Mouse (Mus musculus): ENCODE results near the gene Sp1. TPM values are rescaled to one million over a fixed set of nuclear protein-coding genes. Genes with fewer than 3 reads are reported as not detected.

Sp1 gene
- polyA plus RNA-seq, 3 experiments from 2014 or later: 19.1 to 23.3 (median 22.6) TPM

DNA sequence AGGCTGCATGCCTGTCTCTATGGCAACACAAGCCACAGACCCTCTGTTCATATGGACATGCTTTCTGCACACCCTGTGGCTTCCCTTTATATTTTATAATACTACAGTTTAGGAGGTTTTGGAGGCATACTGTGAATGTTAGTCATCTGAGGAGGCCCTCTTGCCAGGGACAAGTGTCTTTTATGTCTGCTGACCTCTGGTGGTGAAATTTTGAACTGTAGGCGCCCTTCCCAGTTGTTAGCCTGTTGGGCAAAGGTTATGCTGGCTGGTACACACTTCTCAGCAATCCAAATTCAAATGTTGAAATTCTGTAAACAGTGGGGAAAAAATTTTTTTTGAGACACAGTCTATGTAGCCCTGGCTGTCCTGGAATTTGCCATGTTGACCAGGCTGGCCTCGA, 36.5 kb downstream of the Sp1 start:
- ATAC-seq: peak; percentile 65

- no peak for ATAC-seq
Observed at GRCm38 (mm10) chr15:102445146-102445545, 39.2 kb downstream of the Sp1 start, which contains the start of gene Amhr2. Amhr2 (plus strand) TSS chr15:102445367.

DNA sequence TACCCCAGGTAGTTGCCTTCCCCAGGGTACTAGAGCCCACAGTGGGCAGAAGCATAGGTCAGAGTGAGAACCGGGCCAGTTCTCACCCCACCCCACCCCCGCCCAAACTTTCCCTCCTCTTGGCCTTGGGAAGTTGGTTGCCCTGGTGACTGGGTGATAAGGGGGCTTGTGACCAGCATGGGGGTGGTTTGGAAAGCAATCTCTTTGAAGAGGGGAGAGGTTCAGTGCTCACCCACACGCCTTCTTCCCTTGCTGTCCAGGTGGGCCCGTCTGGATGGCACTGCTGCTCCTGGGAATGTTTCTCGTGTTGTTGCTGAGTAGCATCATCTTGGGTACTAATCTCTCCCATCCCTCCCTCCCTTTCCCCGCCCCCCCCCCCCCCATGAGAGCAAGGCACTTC, 40.5 kb downstream of the Sp1 start:
- no peak for ATAC-seq

GRCm38 (mm10) chr15:102449366-102449765, 43.4 kb downstream of the Sp1 start:
- ATAC-seq: no peak

DNA sequence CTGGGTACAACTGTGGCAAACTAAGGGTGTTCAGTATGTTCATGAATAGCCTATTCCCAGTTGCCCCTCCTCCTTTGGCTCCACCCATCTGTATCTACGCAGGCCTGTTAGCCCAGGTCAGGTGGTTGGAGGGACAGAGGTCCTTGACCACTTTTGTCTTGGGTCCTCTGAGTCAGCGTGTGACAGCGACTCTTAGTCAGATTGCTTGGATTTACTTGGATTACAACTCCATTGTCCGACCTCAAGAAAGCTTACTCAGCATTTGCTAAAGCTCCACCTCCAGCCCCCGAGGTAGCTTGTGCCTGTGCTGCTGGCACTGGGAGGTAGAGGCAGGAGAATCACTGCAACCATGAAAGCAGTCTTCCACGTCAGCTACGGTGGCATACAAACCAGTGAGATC, 45.0 kb downstream of the Sp1 start:
- ATAC-seq: no peak

GRCm38 (mm10) chr15:102451666-102452430, 45.9 kb downstream of the Sp1 start:
- no peak for ATAC-seq

GRCm38 (mm10) chr15:102455993-102456392, 50.0 kb downstream of the Sp1 start:
- no peak for ATAC-seq

DNA sequence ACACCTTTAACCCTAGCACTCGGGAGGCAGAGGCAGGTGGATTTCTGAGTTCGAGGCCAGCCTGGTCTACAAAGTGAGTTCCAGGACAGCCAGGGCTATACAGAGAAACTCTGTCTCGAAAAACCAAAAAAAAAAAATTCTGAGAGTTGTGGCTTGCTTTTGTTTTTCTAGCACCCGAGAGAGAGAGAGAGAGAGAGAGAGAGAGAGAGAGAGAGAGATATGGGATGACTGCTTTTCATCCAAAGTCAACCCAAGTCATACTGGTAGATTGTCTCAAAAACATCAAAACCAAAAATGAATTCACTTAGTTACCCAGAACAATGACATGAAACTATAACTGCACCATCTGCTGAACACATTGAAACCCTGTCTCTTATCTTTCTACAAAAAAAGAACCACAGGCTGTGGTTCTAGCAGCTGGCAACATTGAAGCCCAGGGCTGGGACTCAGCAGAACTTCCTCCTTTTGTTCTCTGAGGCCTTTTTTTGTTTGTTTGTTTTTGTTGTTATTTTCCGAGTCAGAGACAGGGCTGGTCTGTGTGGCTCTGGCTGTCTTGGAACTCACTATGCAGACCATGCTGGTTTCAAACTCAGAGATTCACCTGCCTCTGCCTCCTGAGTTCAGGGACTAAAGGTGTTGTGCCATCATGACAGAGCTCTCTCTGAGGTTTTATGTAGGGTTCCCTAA, 52.2 kb downstream of the Sp1 start:
- peak; percentile 11 for ATAC-seq

DNA sequence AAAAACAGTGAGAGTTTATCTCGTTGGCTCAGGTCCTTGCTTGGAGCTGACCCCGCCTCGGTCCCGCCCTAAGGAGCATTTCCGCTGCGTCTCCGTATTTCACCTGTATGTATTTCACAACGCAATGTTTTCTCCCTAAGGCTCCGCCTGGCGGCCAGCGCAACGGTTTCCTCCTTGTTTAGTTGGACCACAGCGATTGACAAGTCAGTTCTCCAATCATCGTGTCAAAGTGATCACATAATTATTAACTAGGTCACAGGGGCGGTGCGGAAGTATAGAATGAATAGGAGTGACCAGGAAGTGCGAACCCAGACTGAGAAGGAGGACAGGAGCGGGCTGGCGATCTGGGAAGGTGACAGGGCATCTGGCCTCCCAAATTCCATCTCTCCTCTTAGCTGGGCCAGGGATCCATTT, 53.0 kb downstream of the Sp1 start, which contains the start of gene Prr13:
Prr13 (plus strand) TSS at position 125 of the 414 bp plus-strand sequence.
- peak; percentile 97 for ATAC-seq

DNA sequence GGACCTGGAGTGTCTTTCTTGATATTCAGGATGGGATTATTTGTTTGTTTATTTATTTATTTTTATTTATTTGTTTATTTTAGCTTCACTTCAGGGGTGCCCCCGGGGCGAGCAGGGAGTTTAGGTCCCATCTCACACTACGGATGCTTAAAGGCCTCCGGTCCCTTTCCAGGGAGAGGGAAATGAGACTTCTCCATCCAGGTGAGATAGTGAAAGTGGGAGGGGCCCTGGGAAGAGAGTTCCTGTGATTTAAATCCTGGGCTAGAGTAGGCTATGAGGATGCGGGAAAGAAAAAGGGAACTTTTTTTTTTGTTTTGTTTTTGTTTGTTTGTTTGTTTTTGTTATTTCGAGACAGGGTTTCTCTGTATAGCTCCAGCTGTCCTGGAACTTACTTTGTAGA, 53.4 kb downstream of the Sp1 start:
- ATAC-seq: no peak

- no peak for ATAC-seq
Observed at GRCm38 (mm10) chr15:102459847-102460246, 53.9 kb downstream of the Sp1 start.

DNA sequence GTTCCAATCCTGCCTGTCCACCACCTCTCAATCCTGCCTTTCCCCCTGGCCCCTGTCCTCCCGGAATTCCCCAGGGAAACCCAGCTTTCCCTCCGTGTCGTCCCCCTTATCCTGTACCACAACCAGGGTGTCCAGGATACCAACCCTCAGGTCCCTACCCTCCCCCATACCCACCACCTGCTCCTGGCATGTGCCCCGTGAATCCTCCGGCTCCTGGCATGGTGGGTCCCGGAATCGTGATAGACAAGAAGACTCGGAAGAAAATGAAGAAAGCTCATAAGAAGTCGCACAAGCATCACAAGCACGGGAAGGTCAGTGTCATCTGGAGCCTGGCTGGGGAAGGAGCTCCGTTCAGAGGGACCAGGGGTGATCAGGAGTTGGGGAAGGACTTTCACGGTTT, 54.5 kb downstream of the Sp1 start:
- no peak for ATAC-seq

DNA sequence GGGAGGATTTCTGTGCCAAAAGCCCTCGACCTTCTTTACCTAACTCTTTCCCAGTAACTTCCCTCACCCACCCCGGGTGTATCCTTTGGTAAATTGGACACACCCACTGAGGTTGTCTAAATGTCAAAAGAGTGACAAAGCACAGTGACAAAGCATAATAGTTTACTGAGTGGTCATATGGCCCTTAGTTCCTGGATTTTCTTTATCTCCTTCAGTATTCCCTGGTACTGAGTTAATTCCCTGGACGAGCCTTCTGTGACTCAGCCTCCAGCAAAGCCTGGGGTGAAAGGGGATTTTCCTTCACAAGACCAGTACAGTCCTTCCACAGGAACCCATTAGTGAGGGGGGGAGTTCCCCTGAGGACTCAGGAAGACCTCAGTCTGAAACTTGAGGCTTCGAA, 55.0 kb downstream of the Sp1 start:
- no peak for ATAC-seq

- no peak for ATAC-seq
Observed at GRCm38 (mm10) chr15:102461430-102462075, 55.6 kb downstream of the Sp1 start.

- no peak for ATAC-seq
Observed at GRCm38 (mm10) chr15:102463666-102464065, 57.7 kb downstream of the Sp1 start.

GRCm38 (mm10) chr15:102468675-102469370, 62.9 kb downstream of the Sp1 start:
- no peak for ATAC-seq

DNA sequence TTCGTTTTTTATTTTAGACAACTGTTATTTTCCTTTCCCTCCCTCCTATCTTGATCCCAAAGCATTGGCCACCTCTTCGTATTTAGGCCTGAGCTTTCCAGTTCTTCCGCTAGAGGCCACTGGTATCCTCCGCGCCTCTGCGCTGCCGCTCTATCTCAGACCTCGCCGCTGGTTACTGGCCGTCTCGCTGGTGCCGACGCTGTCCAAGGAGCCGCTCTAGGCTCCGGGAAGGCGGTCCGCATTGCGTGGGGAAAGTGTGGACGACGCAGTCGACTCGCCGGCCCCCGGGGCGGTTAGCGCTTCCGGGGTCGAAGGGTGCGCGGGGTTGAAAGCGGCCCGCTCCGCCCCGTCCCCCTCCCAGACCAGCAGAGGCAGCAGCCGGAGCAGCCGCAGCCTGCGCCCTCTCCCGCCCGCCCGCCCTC, 64.3 kb downstream of the Sp1 start, which contains the start of gene Pcbp2:
Pcbp2 (plus strand) TSS at position 357 of the 422 bp plus-strand sequence.
- ATAC-seq: peak; percentile 95

- peak; percentile 27 for ATAC-seq
Observed at GRCm38 (mm10) chr15:102470605-102471294, 64.8 kb downstream of the Sp1 start.

- peak; percentile 0 for ATAC-seq
Observed at GRCm38 (mm10) chr15:102471295-102471645, 65.3 kb downstream of the Sp1 start.

DNA sequence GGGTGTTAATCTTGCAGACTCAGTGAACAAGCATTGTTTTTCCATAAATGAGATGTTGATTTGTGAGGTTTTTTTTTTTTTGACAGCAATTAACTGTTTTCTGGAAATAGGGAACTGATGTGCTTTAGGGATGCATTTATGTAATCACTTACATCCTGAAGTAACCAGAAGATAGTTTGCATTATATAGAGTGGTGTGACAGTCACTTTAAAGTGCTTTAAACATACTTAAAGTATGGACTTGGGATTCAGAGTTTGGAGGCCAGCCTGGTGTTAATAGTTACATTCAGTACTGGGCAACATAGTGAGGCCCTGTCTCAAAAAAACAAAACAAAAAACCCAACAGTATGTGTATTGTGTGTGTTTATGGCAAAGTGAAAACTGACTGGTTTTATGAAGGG, 65.8 kb downstream of the Sp1 start:
- ATAC-seq: no peak

DNA sequence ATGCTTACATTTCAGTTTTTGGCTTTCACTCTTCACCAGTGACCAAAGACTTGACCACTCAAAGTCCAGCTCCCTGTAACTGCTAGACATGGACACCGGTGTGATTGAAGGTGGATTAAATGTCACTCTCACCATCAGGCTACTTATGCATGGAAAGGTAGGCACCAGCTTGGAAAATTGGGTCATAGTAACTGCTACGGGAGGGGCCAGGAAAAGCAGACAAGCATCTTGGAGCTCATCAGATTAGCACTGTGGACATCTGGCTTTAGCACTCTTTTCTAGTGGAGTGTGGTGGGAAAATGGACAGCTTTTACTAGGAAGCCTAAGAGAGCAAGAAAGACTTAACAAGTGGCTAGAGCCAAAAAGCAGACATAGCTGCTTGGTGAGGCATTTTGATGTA, 67.3 kb downstream of the Sp1 start:
- no peak for ATAC-seq

DNA sequence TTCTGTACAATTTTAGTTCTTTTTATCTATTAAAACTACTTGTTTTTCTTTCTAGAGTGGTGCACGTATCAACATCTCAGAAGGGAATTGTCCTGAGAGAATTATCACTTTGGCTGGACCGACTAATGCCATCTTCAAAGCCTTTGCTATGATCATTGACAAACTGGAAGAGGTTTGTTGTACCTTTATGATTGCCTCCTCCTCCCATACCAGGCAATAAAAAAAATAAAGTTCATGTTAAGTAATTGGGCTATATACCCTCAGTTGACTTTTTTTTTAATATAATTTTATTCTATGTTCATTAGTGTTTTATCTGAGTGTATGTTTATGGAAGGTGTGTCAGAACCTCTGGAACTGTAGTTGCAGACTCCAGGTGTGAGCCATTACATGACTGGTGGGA, 68.6 kb downstream of the Sp1 start:
- ATAC-seq: no peak

Measured in inflammation-experienced regulatory T-cells, adult 6 months (primary cell).